Mouse (Mus musculus): ENCODE data around the gene Itgb1bp1.

- TF ChIP-seq CTCF (IDR thresholded peaks at IDR 0.05; ENCODE audit: low read depth, low read length): no peak
- no peak for TF ChIP-seq GATA1 (IDR thresholded peaks at IDR 0.05; ENCODE audit: borderline replicate concordance, low read length)
- TF ChIP-seq TAL1 (conservative IDR thresholded peaks at IDR 0.05; ENCODE audit: low read depth, low read length): no peak
Measured at GRCm38 (mm10) chr12:21217776-21218444, 68.2 kb downstream of the Itgb1bp1 start.
